Mouse (Mus musculus) G1E (cell line): ENCODE data around the gene Fam69a.

ENCODE experiments used
- CTCF ChIP-seq: IDR thresholded peaks from 2 replicates; pipeline ENCODE4 v1.5.1; 2012; ENCODE audit warnings: low read depth, low read length, inconsistent platforms, mixed read lengths
- GATA1 ChIP-seq: IDR thresholded peaks from 2 replicates; pipeline ENCODE4 v1.6.1; 2012; ENCODE audit warnings: borderline replicate concordance, low read length, inconsistent platforms, mixed read lengths
- GATA2 ChIP-seq: IDR thresholded peaks from 2 replicates; pipeline ENCODE4 v1.6.1; 2012; ENCODE audit warnings: low read depth, low read length, inconsistent platforms, borderline replicate concordance
- TAL1 ChIP-seq: conservative IDR thresholded peaks from 2 replicates; pipeline ENCODE4 v1.6.1; 2012; ENCODE audit warnings: low read depth, low read length, inconsistent platforms, mixed read lengths

- TF ChIP-seq CTCF (no peak), GATA1 (no peak), TAL1 (no peak), GATA2 (no peak)
Measured at GRCm38 (mm10) chr5:107950643-107951042, 36.2 kb downstream of the Fam69a start.
